Mouse (Mus musculus) CH12.LX (cell line): ENCODE data around the gene Rmdn2. TPM values are rescaled to one million over a fixed set of nuclear protein-coding genes. Genes with fewer than 3 reads are reported as not detected.

Experiments
- DNase-seq: peaks from one replicate; pipeline ENCODE4 v3.0.0-alpha.2; 2013; ENCODE audit errors: extremely low read depth
- H3K27ac ChIP-seq: 2 replicates; pipeline ENCODE4 v1.5.1; 2012; ENCODE audit warnings: low read depth, mild to moderate bottlenecking, control low read depth, moderate library complexity; ENCODE audit not compliant: insufficient read depth
- H3K27me3 ChIP-seq: replicated peaks from 2 replicates; pipeline ENCODE3; 2012; ENCODE audit warnings: inconsistent platforms
- H3K36me3 ChIP-seq, 2 experiments: replicated peaks in 1 of 2; 2 replicates each; pipeline versions ENCODE3 to v1.6.1; 2012; ENCODE audit warnings: inconsistent platforms in 1 of 2, low read length in 1 of 2, mild to moderate bottlenecking in 1 of 2, mixed read lengths in 1 of 2, moderate library complexity in 1 of 2; ENCODE audit not compliant: control insufficient read depth in 1 of 2, insufficient read depth in 1 of 2
- H3K4me1 ChIP-seq, 2 experiments: 2 replicates each; pipeline ENCODE4 v1.6.1; 2012; ENCODE audit warnings: inconsistent platforms in 1 of 2, moderate library complexity in 1 of 2; ENCODE audit not compliant: insufficient read depth in 2 of 2, control insufficient read depth in 1 of 2
- H3K4me2 ChIP-seq: 2 replicates; pipeline ENCODE4 v1.6.1; 2012; ENCODE audit warnings: low read depth, mild to moderate bottlenecking, control low read depth; ENCODE audit not compliant: poor library complexity, insufficient read depth, severe bottlenecking
- H3K4me3 ChIP-seq, 3 experiments: fragments of 150-350 bp in 1 of 3; sonication (generic) in 1 of 3; replicated peaks in 1 of 3; 2 replicates each; pipeline versions ENCODE3 to v1.5.1; 2011 to 2012; ENCODE audit warnings: low read depth in 2 of 3, low read length in 2 of 3, mild to moderate bottlenecking in 2 of 3, moderate library complexity in 2 of 3, control low read depth in 1 of 3, improper control_type of control experiment in 1 of 3, inconsistent platforms in 1 of 3, mixed read lengths in 1 of 3; ENCODE audit not compliant: poor library complexity in 1 of 3
- H3K79me2 ChIP-seq: replicated peaks from 2 replicates; pipeline ENCODE4 v1.6.1; 2012; ENCODE audit warnings: mild to moderate bottlenecking, moderate library complexity; ENCODE audit not compliant: control insufficient read depth, poor library complexity, insufficient read depth, severe bottlenecking; ENCODE audit errors: extremely low read depth
- H3K9ac ChIP-seq: 2 replicates; pipeline ENCODE4 v1.6.1; 2012; ENCODE audit warnings: low read depth, mild to moderate bottlenecking, control low read depth, moderate library complexity; ENCODE audit not compliant: insufficient read depth
- H3K9me3 ChIP-seq: replicated peaks from 2 replicates; pipeline ENCODE3; 2012; ENCODE audit warnings: low read length, inconsistent platforms, mixed read lengths
- BHLHE40 ChIP-seq: IDR thresholded peaks from 2 replicates; pipeline ENCODE4 v1.6.1; 2011; ENCODE audit warnings: mild to moderate bottlenecking, low read depth, low read length, improper control_type of control experiment
- CHD1 ChIP-seq: IDR thresholded peaks from 2 replicates; pipeline ENCODE4 v1.6.1; 2012; ENCODE audit warnings: low read depth, low read length, improper control_type of control experiment, inconsistent platforms
- CHD2 ChIP-seq: IDR thresholded peaks from 2 replicates; pipeline ENCODE4 v1.6.1; 2011; ENCODE audit warnings: low read length, improper control_type of control experiment
- CTCF ChIP-seq, 2 experiments: IDR thresholded peaks in 1 of 2; conservative IDR thresholded peaks in 1 of 2; 2 replicates each; pipeline ENCODE4 v1.5.1; 2011 to 2012; ENCODE audit warnings: low read depth in 2 of 2, low read length in 2 of 2, improper control_type of control experiment in 1 of 2, inconsistent platforms in 1 of 2, mild to moderate bottlenecking in 1 of 2, moderate library complexity in 1 of 2
- E2F4 ChIP-seq: IDR thresholded peaks from 2 replicates; pipeline ENCODE4 v1.6.1; 2011; ENCODE audit warnings: low read depth, low read length, improper control_type of control experiment; ENCODE audit not compliant: insufficient replicate concordance
- ELF1 ChIP-seq: IDR thresholded peaks from 2 replicates; pipeline ENCODE4 v1.6.1; 2014; ENCODE audit warnings: low read depth, mild to moderate bottlenecking, inconsistent platforms, low read length, improper control_type of control experiment
- ETS1 ChIP-seq: conservative IDR thresholded peaks from 2 replicates; pipeline ENCODE4 v1.6.1; 2012; ENCODE audit warnings: low read depth, mild to moderate bottlenecking, inconsistent platforms, low read length, improper control_type of control experiment, moderate library complexity
- IRF4 ChIP-seq: IDR thresholded peaks from 2 replicates; pipeline ENCODE4 v1.6.1; 2014; ENCODE audit warnings: low read depth, mild to moderate bottlenecking, inconsistent platforms, low read length, improper control_type of control experiment
- JUN ChIP-seq: IDR thresholded peaks from 2 replicates; pipeline ENCODE4 v1.6.1; 2011; ENCODE audit warnings: low read depth, mild to moderate bottlenecking, low read length, improper control_type of control experiment, moderate library complexity; ENCODE audit not compliant: insufficient read depth
- JUND ChIP-seq: conservative IDR thresholded peaks from 2 replicates; pipeline ENCODE4 v1.6.1; 2011; ENCODE audit warnings: low read depth, low read length, improper control_type of control experiment
- MAFK ChIP-seq: IDR thresholded peaks from 2 replicates; pipeline ENCODE4 v1.6.1; 2011; ENCODE audit warnings: low read length, improper control_type of control experiment; ENCODE audit not compliant: insufficient replicate concordance
- MAZ ChIP-seq: IDR thresholded peaks from 2 replicates; pipeline ENCODE4 v1.6.1; 2012; ENCODE audit warnings: low read depth, mild to moderate bottlenecking, inconsistent platforms, low read length, improper control_type of control experiment, moderate library complexity
- NRF1 ChIP-seq: IDR thresholded peaks from 2 replicates; pipeline ENCODE4 v1.6.1; 2014; ENCODE audit warnings: low read depth, mild to moderate bottlenecking, inconsistent platforms, low read length, improper control_type of control experiment, moderate library complexity
- PAX5 ChIP-seq: IDR thresholded peaks from 2 replicates; pipeline ENCODE4 v1.6.1; 2012; ENCODE audit warnings: low read length, inconsistent platforms, mixed read lengths
- POLR2A ChIP-seq: IDR thresholded peaks from 2 replicates; pipeline ENCODE4 v1.6.1; 2011; ENCODE audit warnings: low read depth, mild to moderate bottlenecking, improper control_type of control experiment, low read length
- POLR2AphosphoS2 ChIP-seq: IDR thresholded peaks from 2 replicates; pipeline ENCODE4 v1.6.1; 2011; ENCODE audit warnings: low read depth, low read length, improper control_type of control experiment
- RCOR1 ChIP-seq: conservative IDR thresholded peaks from 2 replicates; pipeline ENCODE4 v1.6.1; 2012; ENCODE audit warnings: low read depth, mild to moderate bottlenecking, inconsistent platforms, low read length, improper control_type of control experiment
- SMC3 ChIP-seq: IDR thresholded peaks from 2 replicates; pipeline ENCODE4 v1.6.1; 2011; ENCODE audit warnings: low read depth, low read length, improper control_type of control experiment
- ZKSCAN1 ChIP-seq: IDR thresholded peaks from 2 replicates; pipeline ENCODE4 v1.6.1; 2012; ENCODE audit warnings: low read depth, inconsistent platforms, low read length, improper control_type of control experiment, borderline replicate concordance
- ZNF384 ChIP-seq: IDR thresholded peaks from 2 replicates; pipeline ENCODE4 v1.6.1; 2012; ENCODE audit warnings: low read depth, low read length, improper control_type of control experiment, inconsistent platforms
- dilution Hi-C: fragments of 300-500 bp; cut with MboI; formaldehyde crosslinking; loops from 2 replicates; pipeline ENCODE4 v1.14.3; 2020; ENCODE audit warnings: low sequenced_read_pairs; ENCODE audit not compliant: extremely low pct_unique_long_range_greater_than_20kb, extremely low pct_ligation_motif_present
- in situ Hi-C: fragments of 300-500 bp; cut with MboI; formaldehyde crosslinking; loops from 3 replicates; pipeline ENCODE4 v1.14.3; 2019; ENCODE audit warnings: low sequenced_read_pairs, low pct_ligation_motif_present, low pct_unique_long_range_greater_than_20kb, mixed read lengths
- polyA plus RNA-seq: library from polyadenylated mRNA; unstranded; fragments of >175 nt; gene quantifications from 2 replicates; pipeline ENCODE4 v1.2.1, GENCODE M21; 2012; ENCODE audit warnings: low read depth; ENCODE audit not compliant: insufficient read length
- total RNA-seq, 2 experiments: library from RNA; depleted of rRNA; stranded (reverse); fragments of 300-350 nt in 1 of 2; fragments of >200 nt in 1 of 2; gene quantifications; 2 replicates each; pipeline ENCODE4 v1.2.3; 2012 to 2014

Gene Rmdn2
- total and polyA plus RNA-seq, 3 experiments: 0.59 to 3.0 (median 2.2) TPM

DNA sequence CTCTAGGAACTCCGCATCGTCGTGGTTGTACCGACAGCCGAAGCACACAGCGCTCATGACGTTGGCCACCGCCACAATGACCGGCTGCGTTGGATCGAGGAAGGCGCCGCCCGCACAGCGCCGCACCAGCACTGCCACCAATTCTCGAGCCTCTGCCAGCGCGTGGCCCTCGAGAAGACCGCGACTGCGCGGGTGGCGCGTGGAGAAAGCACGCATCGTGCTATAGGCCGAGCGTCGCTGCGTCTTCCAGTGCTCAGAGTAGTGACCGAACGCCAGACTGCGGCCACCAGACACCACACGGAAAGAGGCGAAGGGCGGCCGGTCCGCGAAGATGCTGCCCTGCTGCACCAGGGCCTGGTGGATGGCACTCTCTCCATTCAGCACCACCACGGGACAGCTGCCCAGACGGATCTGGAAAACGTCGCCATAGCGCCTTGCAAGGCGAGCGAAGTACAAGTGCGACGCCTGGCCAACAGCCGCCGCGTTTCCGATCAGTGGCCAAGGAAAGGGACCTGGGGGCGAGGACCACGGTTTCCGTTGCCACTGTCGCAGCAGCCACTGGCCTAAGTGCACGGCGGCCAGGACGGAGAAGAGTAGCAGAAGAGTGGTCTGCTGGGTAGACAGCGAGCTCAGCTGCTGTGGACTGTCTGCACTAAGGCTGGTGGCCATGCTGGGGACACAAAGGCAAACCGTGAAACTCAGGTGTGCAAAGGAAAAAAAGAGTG, 102.1 kb downstream of the Rmdn2 start:
- Histone ChIP-seq H3K27ac (no peak overlapping the region), H3K79me2 (no peaks in the 10 kb centered on the region), H3K4me1 (peaks cover 0 to 6% of the 10 kb centered on the region in 2 experiments; a peak in 1 of 4 replicates), H3K9ac (no peak overlapping the region), H3K4me3 (no peak overlapping the region), H3K27me3 (peaks cover 27% of the 10 kb centered on the region), H3K36me3 (no peaks in the 10 kb centered on the region), H3K9me3 (peaks cover 8% of the 10 kb centered on the region), H3K4me2 (no peak overlapping the region)
- DNase-seq: no peak
- in situ Hi-C loops (loop anchor here (25.0 kb wide), 1 partner anchor 473 kb away; no protein-coding TSS in a partner anchor), dilution Hi-C loops (no loop called here)
- TF ChIP-seq MAZ (no peak), ETS1 (no peak), POLR2A (no peak), CHD2 (no peak)

DNA sequence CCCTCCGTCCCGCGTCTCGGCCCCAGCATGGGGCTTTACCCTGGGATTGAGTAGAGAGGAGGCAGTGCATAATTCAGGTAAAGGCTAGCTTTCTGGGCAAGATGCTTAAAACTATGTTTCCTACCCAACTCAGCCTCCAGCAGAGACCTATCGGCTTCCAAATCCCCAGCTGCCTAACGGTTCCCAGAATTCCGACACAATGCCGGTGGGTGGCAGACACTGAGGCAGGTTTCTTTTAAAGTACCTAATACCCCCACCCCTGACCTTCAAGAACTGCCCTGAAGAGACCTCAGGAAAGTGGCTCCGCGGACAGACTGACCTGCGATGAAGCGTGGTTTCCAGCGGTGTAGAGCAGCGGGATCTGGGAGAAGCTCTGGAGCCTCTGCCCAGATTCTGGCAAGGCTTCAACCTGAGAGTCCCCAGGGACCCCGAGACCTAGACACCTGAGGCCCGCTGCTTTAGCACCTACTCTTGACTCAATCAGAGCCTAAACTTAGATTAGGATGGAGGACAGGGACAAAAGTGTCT, 102.8 kb downstream of the Rmdn2 start:
- H3K9me3 ChIP-seq: peaks cover 8% of the 10 kb centered on the region
- TF ChIP-seq CHD1 (no peak), POLR2AphosphoS2 (no peak), ZKSCAN1 (no peak), ZNF384 (no peak), RCOR1 (no peak), ELF1 (no peak), CHD2 (no peak), JUND (no peak), CTCF (conservative IDR thresholded peaks at IDR 0.05 in 1 of 2, IDR thresholded peaks at IDR 0.05 in 1 of 2; ENCODE audit: low read depth in 2 of 2, low read length in 2 of 2) (no peak), IRF4 (no peak), NRF1 (no peak), BHLHE40 (no peak), PAX5 (no peak), E2F4 (no peak), JUN (no peak), MAFK (no peak), POLR2A (no peak), SMC3 (no peak)
- H3K4me1 ChIP-seq: peaks cover 0 to 6% of the 10 kb centered on the region in 2 experiments; a peak in 1 of 4 replicates
- H3K4me3 ChIP-seq: no peak overlapping the region
- peaks cover 28% of the 10 kb centered on the region for H3K27me3 ChIP-seq
- dilution Hi-C loops: no loop called here
- H3K9ac ChIP-seq: no peak overlapping the region
- no peak overlapping the region for H3K27ac ChIP-seq
- H3K36me3 ChIP-seq: no peaks in the 10 kb centered on the region
- DNase-seq: no peak
- in situ Hi-C loops: loop anchor here (25.0 kb wide), 1 partner anchor 473 kb away; no protein-coding TSS in a partner anchor
- H3K79me2 ChIP-seq: no peaks in the 10 kb centered on the region
- H3K4me2 ChIP-seq: no peak overlapping the region
